Mouse (Mus musculus): ENCODE data around the gene Cd24a.

The Cd24a gene

GRCm38 (mm10) chr10:43577997-43578331, at the start of gene Cd24a:
Cd24a (plus strand) TSS chr10:43578284.
- WGBS = 7% methylated on average over 6 of the region's 6 CpGs

- WGBS = 78% methylated on average over 1 of the region's 1 CpGs
These were observed 43.7 kb upstream of the Cd24a start for GRCm38 (mm10) chr10:43534382-43534781.

- WGBS = 92% methylated on average over 7 of the region's 7 CpGs
These were observed 40.4 kb upstream of the Cd24a start for GRCm38 (mm10) chr10:43537652-43538051.

GRCm38 (mm10) chr10:43538831-43539230, 39.3 kb upstream of the Cd24a start:
- WGBS = 77% methylated on average over 5 of the region's 5 CpGs

DNA sequence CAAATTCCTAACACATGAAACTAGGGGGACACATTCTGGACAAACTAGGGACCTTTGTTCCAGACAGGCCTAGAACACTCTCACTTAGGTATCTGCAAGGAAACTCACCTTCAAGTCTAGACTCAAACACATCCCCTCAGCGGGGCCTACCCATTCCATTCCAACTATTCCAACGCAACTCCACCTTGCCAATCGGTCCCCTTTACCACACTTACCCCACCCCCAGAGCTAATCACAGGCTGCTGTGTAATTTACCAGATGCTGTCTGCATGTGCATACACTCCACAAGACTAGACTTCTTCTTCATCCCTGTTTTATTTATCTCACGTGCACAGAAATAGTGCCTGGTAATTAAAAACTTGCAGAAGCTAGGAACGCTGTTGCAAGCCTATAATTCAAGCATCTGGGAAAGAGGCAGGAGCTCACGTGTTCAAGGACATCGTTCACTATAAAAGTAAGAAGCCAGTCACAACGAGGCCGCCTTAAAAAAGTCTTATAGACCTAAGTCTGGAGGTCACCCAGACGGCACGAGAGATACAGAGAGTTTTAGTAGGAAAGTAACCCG, 38.3 kb upstream of the Cd24a start:
- 11% methylated on average over 12 of the region's 12 CpGs for WGBS

GRCm38 (mm10) chr10:43540442-43541152, 37.5 kb upstream of the Cd24a start, which contains the start of gene 1700021F05Rik:
1700021F05Rik (minus strand) TSS chr10:43540994.
- under 1% methylated on average over 55 of the region's 56 CpGs for WGBS

GRCm38 (mm10) chr10:43541153-43541544, 36.9 kb upstream of the Cd24a start:
- 34% methylated on average over 7 of the region's 8 CpGs for WGBS

- WGBS = 70% methylated on average over 5 of the region's 5 CpGs
These were observed 28.7 kb upstream of the Cd24a start for GRCm38 (mm10) chr10:43549411-43549810.

DNA sequence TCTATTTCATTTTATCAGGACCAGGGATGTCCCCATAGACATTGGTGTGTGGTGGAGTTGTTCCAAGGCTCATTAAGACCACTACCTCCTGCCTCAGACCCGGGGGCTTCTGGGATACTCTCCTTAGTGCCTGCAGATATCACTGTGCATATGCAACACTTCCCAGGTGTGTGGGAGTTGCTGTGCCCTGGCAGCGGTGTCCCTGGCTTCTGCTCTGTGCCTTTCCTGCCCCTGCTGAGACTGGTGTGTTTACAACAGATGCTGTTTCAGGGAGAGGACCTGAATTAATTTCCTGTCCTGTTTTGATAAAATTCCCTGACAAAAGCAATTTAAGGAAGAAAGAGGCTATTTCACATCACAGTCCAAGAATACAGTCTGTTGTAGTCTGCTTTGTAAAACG, 27.2 kb upstream of the Cd24a start:
- WGBS = 30% methylated on average over 3 of the region's 3 CpGs

DNA sequence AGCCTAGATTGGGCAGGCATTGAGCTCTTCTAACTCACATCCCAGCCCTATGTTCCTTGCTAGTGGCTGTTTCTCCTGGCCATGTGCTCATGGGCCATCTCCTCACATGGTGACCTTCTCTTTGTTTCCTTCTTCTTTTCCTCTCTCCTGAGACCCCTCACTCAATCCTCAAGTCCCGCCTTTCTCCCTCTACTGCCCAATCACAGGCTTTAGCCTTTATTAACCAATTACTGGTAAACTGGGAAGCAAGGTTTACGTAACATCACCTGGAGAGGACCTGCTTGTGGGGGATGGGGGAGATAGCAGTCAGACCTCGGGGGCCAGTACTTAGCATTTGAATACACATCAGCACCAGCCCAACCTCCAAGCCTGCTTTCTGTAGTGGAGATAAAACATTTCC, 26.7 kb upstream of the Cd24a start:
- WGBS = 49% methylated on average over 3 of the region's 3 CpGs

DNA sequence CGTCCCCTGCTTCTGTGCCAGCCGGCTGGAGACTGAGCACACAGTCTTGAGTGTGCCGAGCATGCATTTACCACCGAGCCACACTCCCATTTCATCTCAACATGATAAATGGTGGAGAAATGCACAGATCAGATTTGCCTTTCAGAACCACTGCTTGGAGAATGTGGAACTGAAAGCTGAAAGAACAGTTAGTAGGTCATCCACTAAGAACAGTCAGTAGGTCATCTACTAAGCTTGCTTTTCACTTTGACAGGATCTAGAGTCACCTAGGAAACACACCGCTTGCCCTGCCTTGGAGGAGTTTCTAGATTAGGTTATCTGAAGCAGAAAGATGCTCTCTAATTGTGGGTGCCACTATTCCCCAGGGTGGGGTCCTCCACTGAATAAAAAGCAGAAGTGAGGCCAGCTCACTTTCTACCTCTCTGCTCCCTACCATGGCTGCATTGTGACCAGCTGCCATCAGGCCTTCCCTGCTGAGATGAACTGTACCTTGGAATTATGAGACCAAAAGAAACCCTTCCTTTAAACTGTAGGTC, 20.4 kb upstream of the Cd24a start:
- 80% methylated on average over 5 of the region's 5 CpGs for WGBS

DNA sequence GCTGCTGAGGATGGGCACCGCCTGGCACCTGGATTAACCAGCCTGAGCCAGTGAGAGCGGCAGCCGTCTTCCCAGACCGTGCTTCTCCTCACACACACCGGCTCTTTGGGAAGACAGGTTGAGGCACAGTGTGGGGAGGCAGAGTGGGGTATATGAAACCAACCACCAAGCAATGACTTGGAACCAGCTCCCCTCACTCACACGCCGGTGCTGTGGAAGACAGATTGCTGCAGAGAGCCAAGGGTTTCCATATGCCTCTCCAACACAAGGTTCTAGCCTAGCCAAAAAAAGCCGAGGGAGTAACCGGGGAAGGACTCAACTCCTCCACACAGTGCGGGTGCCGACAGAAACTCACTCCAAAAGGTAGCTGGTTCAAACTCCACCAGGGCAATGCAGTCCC, 18.8 kb upstream of the Cd24a start:
- 56% methylated on average over 11 of the region's 11 CpGs for WGBS

DNA sequence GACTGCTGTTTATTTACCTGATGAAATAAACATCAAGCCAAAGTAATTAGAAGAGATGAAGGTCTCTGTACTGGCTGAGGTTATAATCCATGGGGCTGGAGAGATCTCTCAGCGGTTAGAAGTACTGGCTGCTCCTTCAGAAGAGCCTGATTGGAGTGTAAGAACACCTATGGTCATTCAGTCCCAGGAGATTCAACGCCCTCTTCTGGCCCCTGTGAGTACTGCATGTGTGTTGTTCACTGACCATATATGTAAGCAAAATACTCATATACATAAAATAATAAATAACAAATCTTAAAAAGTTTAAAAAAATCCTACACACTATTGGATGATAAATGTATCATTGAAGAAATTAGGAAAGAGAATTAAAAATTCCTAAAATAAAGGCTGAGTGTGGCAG, 17.3 kb upstream of the Cd24a start:
- 41% methylated on average over 2 of the region's 2 CpGs for WGBS

GRCm38 (mm10) chr10:43561311-43561710, 16.8 kb upstream of the Cd24a start:
- WGBS = 90% methylated on average over 2 of the region's 2 CpGs

DNA sequence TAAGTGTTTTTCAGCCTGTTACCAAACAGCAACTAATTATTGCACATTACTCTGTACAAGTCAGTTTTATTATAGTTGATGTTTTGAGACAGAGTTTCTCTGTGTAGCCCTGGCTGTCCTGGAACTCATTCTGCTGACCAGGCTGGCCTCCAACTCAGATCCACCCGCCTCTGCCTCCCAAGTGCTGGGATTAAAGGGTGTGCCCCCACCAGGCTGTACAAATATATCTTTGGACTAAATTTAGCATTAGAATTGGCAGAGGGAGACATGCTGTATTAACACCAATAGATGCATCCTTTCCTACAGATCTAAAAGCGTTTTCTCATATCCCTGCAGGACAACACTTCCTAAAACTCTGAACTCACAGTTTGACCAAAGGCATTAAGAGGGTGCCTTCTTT, 3.7 kb upstream of the Cd24a start:
- 74% methylated on average over 2 of the region's 2 CpGs for WGBS

DNA sequence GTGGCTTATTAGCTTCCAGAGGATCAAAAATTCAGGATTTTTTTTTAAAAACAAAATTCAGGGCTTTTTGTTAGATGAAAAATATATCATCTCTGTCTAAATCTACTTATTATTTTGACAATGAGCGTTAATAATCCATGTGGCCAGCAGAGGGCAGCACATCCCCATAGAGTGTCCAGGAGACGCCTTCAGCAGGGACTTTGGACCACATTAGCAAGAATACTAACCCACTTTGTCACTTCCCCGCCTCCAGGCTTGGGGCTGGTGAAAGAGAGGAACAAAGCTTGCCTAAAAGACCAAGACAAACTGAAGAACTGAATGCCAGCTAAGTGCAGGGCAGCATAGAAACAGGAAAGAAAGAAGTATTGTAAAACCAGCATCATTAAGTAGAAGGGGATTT, 3.1 kb upstream of the Cd24a start:
- 3% methylated on average over 3 of the region's 3 CpGs for WGBS

GRCm38 (mm10) chr10:43577299-43577996, 636 bp upstream of the Cd24a start:
- WGBS = 53% methylated on average over 19 of the region's 19 CpGs

- 1% methylated on average over 32 of the region's 32 CpGs for WGBS
These were observed 276 bp downstream of the Cd24a start for GRCm38 (mm10) chr10:43578366-43578753.

GRCm38 (mm10) chr10:43578754-43579380, 783 bp downstream of the Cd24a start:
- WGBS = under 1% methylated on average over 59 of the region's 65 CpGs

GRCm38 (mm10) chr10:43579381-43580261, 1.5 kb downstream of the Cd24a start:
- under 1% methylated on average over 49 of the region's 49 CpGs for WGBS

GRCm38 (mm10) chr10:43580649-43581078, 2.6 kb downstream of the Cd24a start:
- WGBS = 6% methylated on average over 15 of the region's 15 CpGs

Measured in cerebral cortex, adult 2 months (tissue).